Mouse (Mus musculus) embryonic facial prominence, embryonic 14.5 days (tissue): ENCODE measurements at regions not wholly inside any gene's neighbourhood (a gene's known extent, or its start where the extent isn't known, plus 50 kb on each side); places are given as distances from the start of the nearest gene placed in this dataset.

ENCODE experiments used
- ATAC-seq: fragments of 200-750 bp; cut with Nextera tagmentation; 2 replicates; pipeline ENCODE4 v1.8.0; 2017; ENCODE audit warnings: low read depth, moderate number of reproducible peaks, moderate TSS enrichment
- DNase-seq: peaks from one replicate; pipeline ENCODE4 v3.0.0-alpha.2; 2015; ENCODE audit warnings: low spot score
- H3K27ac ChIP-seq: fragments of 300-500 bp; sonication (generic); replicated peaks from 2 replicates; pipeline ENCODE4 v1.5.1; 2014; ENCODE audit warnings: low read depth, mild to moderate bottlenecking, low read length, moderate library complexity
- H3K27me3 ChIP-seq: fragments of 300-500 bp; sonication (generic); replicated peaks from 2 replicates; pipeline ENCODE4 v1.6.1; 2014; ENCODE audit warnings: low read length; ENCODE audit not compliant: control insufficient read depth, insufficient read depth
- H3K36me3 ChIP-seq: fragments of 300-500 bp; sonication (generic); 2 replicates; pipeline ENCODE4 v1.6.1; 2014; ENCODE audit warnings: low read length, mixed read lengths; ENCODE audit not compliant: control insufficient read depth, insufficient read depth
- H3K4me1 ChIP-seq: fragments of 300-500 bp; sonication (generic); 2 replicates; pipeline ENCODE4 v1.6.1; 2014; ENCODE audit warnings: antibody characterized with exemption, low read length; ENCODE audit not compliant: control insufficient read depth, insufficient read depth
- H3K4me2 ChIP-seq: fragments of 300-500 bp; sonication (generic); 2 replicates; pipeline ENCODE4 v1.6.1; 2014; ENCODE audit warnings: low read depth, mild to moderate bottlenecking, low read length, moderate library complexity, mixed read lengths
- H3K4me3 ChIP-seq: fragments of 300-500 bp; sonication (generic); 2 replicates; pipeline ENCODE4 v1.5.1; 2014; ENCODE audit warnings: low read depth, mild to moderate bottlenecking, low read length
- H3K9ac ChIP-seq: fragments of 300-500 bp; sonication (generic); 2 replicates; pipeline ENCODE4 v1.6.1; 2014; ENCODE audit warnings: low read depth, mild to moderate bottlenecking, low read length, moderate library complexity, mixed read lengths
- H3K9me3 ChIP-seq: fragments of 300-500 bp; sonication (generic); 2 replicates; pipeline ENCODE4 v1.6.1; 2016; ENCODE audit warnings: low read length; ENCODE audit not compliant: control insufficient read depth
- WGBS: fragments of 180-500 bp; shearing (Covaris S2); extraction: QIAGEN DNeasy Blood & Tissue Kit; methylation state at CpG from one replicate; pipeline ENCODE4 v1.1.7; 2014; 5-methylcytosine and 5-hydroxymethylcytosine counted together

DNA sequence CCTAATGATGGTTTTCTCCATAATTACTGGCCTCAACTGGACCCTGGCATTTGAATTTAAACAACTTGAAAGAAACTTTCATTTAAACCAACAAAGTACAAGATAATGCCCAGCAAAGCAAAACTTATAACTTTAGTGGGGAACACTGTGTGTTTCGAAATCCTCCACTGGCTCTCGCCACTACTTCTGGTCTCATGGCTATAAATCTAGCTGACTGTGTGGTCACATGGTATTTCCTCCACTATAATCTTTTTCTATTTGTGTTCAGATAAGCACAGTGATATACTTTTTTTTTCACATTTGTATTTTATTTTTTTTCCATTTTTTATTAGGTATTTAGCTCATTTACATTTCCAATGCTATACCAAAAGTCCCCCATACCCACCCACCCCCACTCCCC lies 62.6 kb upstream of the Gm21897 start:
- H3K4me2 ChIP-seq, result no peak overlapping the region
- H3K4me3 ChIP-seq, result no peak overlapping the region
- H3K9ac ChIP-seq, result no peak overlapping the region
- no peak for DNase-seq
- no peaks in the 10 kb centered on the region for H3K9me3 ChIP-seq
- no peak overlapping the region for H3K27ac ChIP-seq
- no peaks in the 10 kb centered on the region for H3K36me3 ChIP-seq
- no peak for ATAC-seq
- WGBS, result 93% methylated on average over 2 of the region's 2 CpGs
- H3K4me1 ChIP-seq, result peaks cover 23% of the 10 kb centered on the region
- H3K27me3 ChIP-seq, result no peaks in the 10 kb centered on the region

- Histone ChIP-seq H3K36me3 (no peaks in the 10 kb centered on the region), H3K4me2 (no peak overlapping the region), H3K4me1 (peaks cover 6% of the 10 kb centered on the region; the same call in 1 of the 2 replicates), H3K9me3 (no peaks in the 10 kb centered on the region), H3K27me3 (no peaks in the 10 kb centered on the region), H3K4me3 (no peak overlapping the region), H3K9ac (no peak overlapping the region), H3K27ac (no peak overlapping the region)
- WGBS, result 66% methylated on average over 6 of the region's 6 CpGs
- DNase-seq, result no peak
- ATAC-seq, result no peak
Observed at GRCm38 (mm10) chr16:15259474-15259873, 57.8 kb upstream of the Gm21897 start.

DNA sequence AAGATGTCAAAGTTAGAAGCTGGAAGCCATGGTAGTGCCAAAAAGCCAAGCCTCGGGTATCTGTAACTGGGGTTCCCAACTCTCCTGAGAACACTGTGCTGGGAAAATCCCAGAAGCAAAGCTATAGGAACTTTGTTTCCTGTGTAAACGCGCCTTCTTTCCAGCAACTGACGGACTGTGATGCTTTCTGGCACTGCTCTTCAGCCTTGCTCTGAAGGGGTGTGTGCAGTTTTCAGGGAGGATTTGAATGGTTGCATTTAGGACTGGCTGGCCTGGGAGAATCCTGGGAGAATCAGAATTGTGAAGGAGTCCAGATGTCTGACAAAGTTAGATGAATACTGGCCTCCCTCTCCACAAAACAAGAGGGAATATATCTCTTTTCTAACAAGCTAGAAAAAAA lies 57.2 kb upstream of the Gm21897 start:
- ATAC-seq (no peak), DNase-seq (peak; percentile 36)
- Histone ChIP-seq H3K27me3 (no peaks in the 10 kb centered on the region), H3K9ac (no peak overlapping the region), H3K27ac (no peak overlapping the region), H3K9me3 (no peaks in the 10 kb centered on the region), H3K4me1 (peaks cover 6% of the 10 kb centered on the region; the same call in 1 of the 2 replicates), H3K4me3 (no peak overlapping the region), H3K4me2 (no peak overlapping the region), H3K36me3 (no peaks in the 10 kb centered on the region)
- WGBS, result 54% methylated on average over 4 of the region's 4 CpGs
